Mouse (Mus musculus) neural tube, embryonic 13.5 days (tissue): ENCODE results near the gene Nemp1. TPM values are rescaled to one million over a fixed set of nuclear protein-coding genes. Genes with fewer than 3 reads are reported as not detected.

Source experiments
- ATAC-seq: fragments of 200-750 bp; cut with Nextera tagmentation; 2 replicates; pipeline ENCODE4 v1.8.0; 2017; ENCODE audit warnings: low read depth, mild to moderate bottlenecking, moderate TSS enrichment, moderate library complexity
- H3K27ac ChIP-seq: fragments of 300-500 bp; sonication (generic); replicated peaks from 2 replicates; pipeline ENCODE4 v1.5.1; 2015; ENCODE audit warnings: moderate library complexity, mild to moderate bottlenecking, inconsistent platforms
- H3K27me3 ChIP-seq: fragments of 300-500 bp; sonication (generic); 2 replicates; pipeline ENCODE4 v1.6.1; 2015; ENCODE audit warnings: mild to moderate bottlenecking, inconsistent platforms
- H3K36me3 ChIP-seq: fragments of 300-500 bp; sonication (generic); 2 replicates; pipeline ENCODE4 v1.6.1; 2015; ENCODE audit warnings: mild to moderate bottlenecking, inconsistent platforms
- H3K4me1 ChIP-seq: fragments of 300-500 bp; sonication (generic); replicated peaks from 2 replicates; pipeline ENCODE4 v1.6.1; 2015; ENCODE audit warnings: inconsistent platforms
- H3K4me2 ChIP-seq: fragments of 300-500 bp; sonication (generic); 2 replicates; pipeline ENCODE4 v1.6.1; 2015; ENCODE audit warnings: inconsistent platforms, mild to moderate bottlenecking, moderate library complexity
- H3K4me3 ChIP-seq: fragments of 300-500 bp; sonication (generic); 2 replicates; pipeline ENCODE4 v1.5.1; 2015; ENCODE audit warnings: mild to moderate bottlenecking, inconsistent platforms
- H3K9ac ChIP-seq: fragments of 300-500 bp; sonication (generic); 2 replicates; pipeline ENCODE4 v1.6.1; 2015; ENCODE audit warnings: moderate library complexity, mild to moderate bottlenecking, inconsistent platforms
- H3K9me3 ChIP-seq: fragments of 300-500 bp; sonication (generic); 2 replicates; pipeline ENCODE4 v1.6.1; 2016; ENCODE audit warnings: inconsistent platforms
- WGBS: fragments of 180-500 bp; shearing (Covaris S2); methylation state at CpG from one replicate; pipeline ENCODE4 v1.1.7; 2015; 5-methylcytosine and 5-hydroxymethylcytosine counted together
- polyA plus RNA-seq: library from polyadenylated mRNA; unstranded; fragments of >200 nt; fragmentation: Nextera tagmentation; extraction: Ambion mirVana; gene quantifications from 2 replicates; pipeline ENCODE4 v1.2.1, GENCODE M21; 2015

Nemp1 gene
- polyA plus RNA-seq, 1 experiment from 2014 or later: 3.3 TPM

DNA sequence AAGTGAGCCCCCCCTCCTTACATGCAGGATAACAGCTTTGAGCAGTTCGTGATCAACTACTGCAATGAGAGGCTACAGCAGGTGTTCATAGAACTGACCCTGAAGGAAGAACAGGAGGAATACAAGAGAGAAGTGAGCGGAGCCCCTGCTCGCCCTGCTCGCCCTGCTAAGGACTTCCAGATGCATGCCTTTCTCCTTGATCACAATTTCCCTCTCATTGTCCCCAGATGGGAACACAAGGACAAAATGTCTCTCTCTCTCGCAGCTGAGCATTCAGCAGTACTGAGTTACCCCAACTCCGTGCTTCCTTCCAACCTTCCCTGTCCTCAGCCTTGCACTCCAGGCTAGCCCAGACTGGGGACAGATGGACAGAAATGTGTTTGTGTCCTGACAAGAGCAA, 46.0 kb downstream of the Nemp1 start:
- no peaks in the 10 kb centered on the region for H3K4me1 ChIP-seq
- no peak for ATAC-seq
- no peaks in the 10 kb centered on the region for H3K36me3 ChIP-seq
- 79% methylated on average over 6 of the region's 6 CpGs for WGBS
- H3K9me3 ChIP-seq: no peaks in the 10 kb centered on the region
- H3K4me2 ChIP-seq: no peak overlapping the region
- H3K27ac ChIP-seq: no peak overlapping the region
- H3K4me3 ChIP-seq: no peak overlapping the region
- no peaks in the 10 kb centered on the region for H3K27me3 ChIP-seq
- H3K9ac ChIP-seq: no peak overlapping the region

DNA sequence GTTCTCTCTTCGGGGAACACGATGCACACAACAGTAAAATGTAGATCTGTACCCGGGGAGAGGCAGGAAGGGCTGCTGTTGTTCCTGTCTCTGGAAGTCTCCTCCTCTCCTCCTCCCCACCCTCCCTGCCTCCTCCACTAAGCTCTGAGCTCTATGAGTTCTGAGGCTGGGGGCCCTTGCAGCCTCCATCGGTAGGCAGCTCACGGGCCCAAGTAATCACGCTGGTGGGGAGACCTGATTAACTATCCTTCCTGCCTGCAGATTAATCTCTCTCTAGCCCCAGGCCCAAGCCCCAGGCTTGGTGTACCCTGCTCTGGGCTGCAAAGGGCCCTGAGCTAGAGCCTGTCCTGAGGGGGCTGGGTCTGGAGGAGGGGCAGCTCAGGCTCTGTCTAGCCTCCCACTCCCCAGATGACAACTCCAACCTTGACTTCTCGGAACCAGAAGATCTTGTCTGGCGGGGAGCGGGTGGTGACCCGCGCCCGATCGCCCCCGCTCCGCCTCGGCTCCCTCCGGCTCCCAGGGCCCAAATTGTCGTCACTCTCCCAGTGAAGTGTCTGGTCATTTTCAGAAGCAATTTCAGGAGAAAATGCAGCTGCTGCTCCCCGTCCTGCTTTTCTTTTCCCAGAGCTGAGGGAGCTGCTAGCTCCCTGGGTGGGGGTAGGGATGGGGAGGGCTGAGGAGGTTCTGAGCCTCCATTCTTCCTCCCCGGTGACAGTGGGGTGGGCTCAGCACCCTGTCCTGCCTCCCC, 55.1 kb downstream of the Nemp1 start:
- Histone ChIP-seq H3K9ac (peak overlapping the region; percentile 38), H3K36me3 (no peaks in the 10 kb centered on the region), H3K27me3 (peaks cover 20% of the 10 kb centered on the region), H3K9me3 (no peaks in the 10 kb centered on the region), H3K4me1 (peaks cover 19% of the 10 kb centered on the region), H3K4me3 (peak overlapping the region; percentile 0; the same call in 1 of the 2 replicates), H3K4me2 (peak overlapping the region; percentile 38), H3K27ac (no peak overlapping the region)
- ATAC-seq: peak; percentile 54
- WGBS: 6% methylated on average over 20 of the region's 20 CpGs

DNA sequence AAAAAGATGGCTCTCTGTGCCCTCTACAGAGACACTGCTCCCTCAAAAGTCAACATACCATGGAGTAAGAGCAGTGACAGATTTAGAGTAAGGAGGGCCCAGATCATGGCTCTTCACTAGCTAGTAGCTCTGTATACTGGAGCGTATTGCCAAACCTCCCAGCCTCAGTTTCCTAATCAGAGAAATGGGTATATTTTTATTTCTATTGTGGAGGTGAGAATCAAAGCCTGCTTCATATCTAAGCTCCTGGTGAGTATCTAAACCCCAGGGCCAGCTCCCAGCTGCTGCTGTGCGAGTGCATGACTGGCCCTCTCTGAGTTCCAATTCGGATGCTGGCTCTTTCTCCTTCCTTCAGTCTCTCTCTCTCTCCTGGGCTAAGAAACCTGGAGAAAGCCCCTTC, 57.5 kb downstream of the Nemp1 start, which contains the start of gene Tac2:
Tac2 (plus strand) TSS at position 301 of the 400 bp plus-strand sequence.
- H3K9ac ChIP-seq: no peak within 1 kb of the TSS
- no peaks in the 10 kb centered on the region for H3K9me3 ChIP-seq
- ATAC-seq: no peak
- peaks cover 19% of the 10 kb centered on the region for H3K27me3 ChIP-seq
- H3K4me1 ChIP-seq: peaks cover 22% of the 10 kb centered on the region
- no peaks in the 10 kb centered on the region for H3K36me3 ChIP-seq
- WGBS: 87% methylated on average over 3 of the region's 3 CpGs
- H3K4me2 ChIP-seq: no peak within 1 kb of the TSS
- no peak within 1 kb of the TSS for H3K27ac ChIP-seq
- H3K4me3 ChIP-seq: no peak within 1 kb of the TSS

DNA sequence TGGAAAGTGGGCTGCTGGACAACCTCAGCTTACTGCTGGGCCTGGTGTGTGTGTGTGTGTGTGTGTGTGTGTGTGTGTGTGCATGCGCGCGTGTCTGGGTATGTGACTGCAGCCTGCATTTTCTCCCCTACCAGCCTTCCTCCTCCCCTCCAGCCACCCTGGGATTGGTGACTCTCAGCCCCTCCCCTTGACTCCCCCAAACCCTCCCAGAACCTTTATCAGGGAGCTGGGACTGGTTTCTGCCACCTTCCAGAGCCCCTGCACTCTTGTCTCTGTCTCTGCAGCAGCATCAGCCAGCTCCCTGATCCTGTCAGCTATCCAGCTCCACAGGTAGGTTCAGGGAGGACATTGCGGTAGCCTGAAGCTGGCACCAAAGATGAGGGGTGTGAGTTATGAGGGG, 58.4 kb downstream of the Nemp1 start:
- H3K4me3 ChIP-seq: no peak overlapping the region
- H3K4me1 ChIP-seq: peaks cover 24% of the 10 kb centered on the region
- no peak overlapping the region for H3K9ac ChIP-seq
- no peak for ATAC-seq
- WGBS: 86% methylated on average over 4 of the region's 4 CpGs
- H3K9me3 ChIP-seq: no peaks in the 10 kb centered on the region
- no peaks in the 10 kb centered on the region for H3K36me3 ChIP-seq
- no peak overlapping the region for H3K27ac ChIP-seq
- no peak overlapping the region for H3K4me2 ChIP-seq
- H3K27me3 ChIP-seq: peaks cover 15% of the 10 kb centered on the region; the same call in 1 of the 2 replicates

DNA sequence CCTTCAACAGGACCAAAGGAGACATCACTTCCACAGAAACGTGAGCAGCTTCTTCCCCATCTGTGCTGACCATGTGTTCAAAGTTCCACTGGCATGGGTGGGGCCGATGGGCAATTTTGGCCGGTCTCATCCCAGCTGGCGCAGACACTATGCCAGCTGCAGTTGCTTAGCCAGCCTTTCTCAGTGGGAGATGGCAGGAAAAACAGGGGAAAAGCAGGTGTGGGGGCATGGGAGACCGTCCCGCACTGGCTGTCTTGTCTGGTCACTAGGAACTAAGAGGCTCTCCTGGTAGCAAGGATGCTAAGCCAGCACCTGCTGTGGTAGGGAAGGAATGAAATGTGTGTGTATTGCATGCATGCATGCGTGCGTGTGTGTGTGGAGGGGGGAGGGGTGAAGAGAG, 61.7 kb downstream of the Nemp1 start:
- no peak for ATAC-seq
- no peaks in the 10 kb centered on the region for H3K36me3 ChIP-seq
- H3K27me3 ChIP-seq: no peaks in the 10 kb centered on the region; the same call in 1 of the 2 replicates

DNA sequence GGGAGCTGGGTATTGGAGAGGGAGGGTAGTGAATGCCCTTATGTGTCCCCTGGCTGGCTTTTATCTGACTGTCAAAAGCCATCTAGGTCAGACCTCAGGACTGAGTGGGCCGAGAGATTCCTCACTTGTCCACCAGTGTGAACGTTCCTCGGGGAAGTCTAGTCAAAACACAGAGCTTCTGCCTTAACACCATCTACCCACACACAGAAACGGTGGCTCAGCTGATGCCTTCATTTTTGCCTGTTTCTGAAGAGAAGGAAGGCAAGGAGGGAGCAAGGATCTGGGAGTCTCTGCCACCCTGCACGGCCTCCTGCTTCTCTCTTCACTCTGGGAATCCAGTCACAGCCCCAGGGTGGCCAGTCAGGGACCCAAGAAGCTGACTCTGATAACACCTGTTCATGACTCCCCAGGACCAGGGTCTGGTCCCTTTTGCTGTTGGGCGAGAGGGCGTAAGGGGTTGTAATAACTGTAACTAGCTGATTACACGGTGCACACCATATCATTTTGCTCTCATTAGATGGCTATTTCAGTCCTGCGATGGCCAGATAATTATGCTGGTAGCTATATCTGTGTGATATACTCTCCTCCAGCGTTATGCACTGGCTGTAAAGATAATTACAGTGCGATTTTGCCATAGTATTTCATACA, 63.7 kb downstream of the Nemp1 start:
- Histone ChIP-seq H3K4me2 (no peak overlapping the region), H3K9ac (no peak overlapping the region; the same call in 1 of the 2 replicates)

More for the DNA sequence above, 61.7 kb downstream of the Nemp1 start:
- WGBS: 74% methylated on average over 8 of the region's 8 CpGs
- Histone ChIP-seq H3K4me3 (no peak overlapping the region), H3K9ac (no peak overlapping the region), H3K4me1 (peaks cover 20% of the 10 kb centered on the region), H3K4me2 (no peak overlapping the region), H3K27ac (no peak overlapping the region), H3K9me3 (no peaks in the 10 kb centered on the region)

DNA sequence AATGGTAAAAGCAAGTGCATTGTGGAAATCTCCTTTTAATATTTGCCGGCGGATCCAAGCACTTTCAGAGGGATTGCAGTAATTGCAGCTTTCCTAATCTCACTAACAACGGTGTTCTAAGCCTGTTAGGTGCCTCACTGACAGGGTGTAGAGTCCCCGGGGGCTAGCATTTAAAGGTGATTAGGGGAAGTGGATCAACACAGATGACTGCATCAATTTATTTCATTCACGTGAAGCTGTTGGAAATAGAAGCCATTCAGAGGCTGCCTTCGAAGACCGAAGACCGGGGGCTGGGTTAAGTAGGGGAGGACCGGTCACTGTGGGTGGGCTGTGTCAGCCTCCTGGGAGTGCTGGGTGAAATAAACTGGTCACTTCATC, 64.2 kb downstream of the Nemp1 start:
- no peaks in the 10 kb centered on the region for H3K9me3 ChIP-seq
- WGBS: 24% methylated on average over 9 of the region's 9 CpGs
- H3K4me1 ChIP-seq: peaks cover 20% of the 10 kb centered on the region
- no peak overlapping the region for H3K4me3 ChIP-seq
- ATAC-seq: no peak
- no peak overlapping the region; the same call in 1 of the 2 replicates for H3K27ac ChIP-seq
- no peak overlapping the region; the same call in 1 of the 2 replicates for H3K9ac ChIP-seq
- H3K4me2 ChIP-seq: no peak overlapping the region
- no peaks in the 10 kb centered on the region for H3K27me3 ChIP-seq
- H3K36me3 ChIP-seq: no peaks in the 10 kb centered on the region

More for the DNA sequence above, 63.7 kb downstream of the Nemp1 start:
- Histone ChIP-seq H3K27me3 (no peaks in the 10 kb centered on the region), H3K36me3 (no peaks in the 10 kb centered on the region), H3K4me3 (no peak overlapping the region), H3K9me3 (no peaks in the 10 kb centered on the region), H3K4me1 (peaks cover 20% of the 10 kb centered on the region), H3K27ac (peak overlapping the region; percentile 2; the same call in 1 of the 2 replicates)
- WGBS: 46% methylated on average over 11 of the region's 11 CpGs
- no peak for ATAC-seq

DNA sequence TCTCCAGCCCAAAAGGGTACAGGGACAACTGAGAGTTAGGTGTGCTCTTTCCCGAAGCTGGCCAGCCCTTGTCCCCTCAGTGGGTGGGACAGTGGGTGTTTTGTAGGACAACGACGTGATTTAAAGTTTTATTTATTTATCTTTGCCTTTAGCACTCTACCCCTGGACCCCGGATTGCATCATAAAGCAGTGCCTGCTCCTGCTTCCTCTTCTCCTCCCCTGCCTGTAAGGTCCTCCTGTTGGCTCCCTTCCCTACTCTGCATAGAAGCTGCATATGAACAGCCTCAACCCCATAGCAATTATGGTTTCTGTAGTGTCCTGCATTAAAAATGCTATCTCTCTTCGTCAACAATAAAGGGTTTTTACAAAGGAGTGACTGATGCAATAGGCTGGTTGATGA, 64.7 kb downstream of the Nemp1 start:
- no peak overlapping the region for H3K27ac ChIP-seq

DNA sequence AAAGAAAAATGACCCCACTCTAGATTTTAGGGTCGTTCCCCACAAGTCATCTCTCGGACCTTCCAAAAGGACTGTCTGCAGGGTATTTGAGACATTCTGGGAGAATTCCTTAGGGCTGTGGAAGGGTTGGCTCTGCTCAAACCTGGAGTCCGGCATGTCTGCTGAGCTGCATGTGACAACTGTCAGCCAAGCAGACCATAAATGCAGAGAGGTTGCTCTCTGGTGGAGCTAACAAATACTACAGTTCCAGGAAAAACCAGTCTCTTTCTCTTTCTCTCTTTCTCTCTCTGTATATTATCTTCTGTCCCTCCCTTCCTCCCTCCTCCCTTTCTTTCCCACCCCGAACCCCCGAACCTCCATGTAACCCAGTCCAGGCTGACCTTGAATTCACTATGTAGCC, 67.7 kb downstream of the Nemp1 start:
- H3K9ac ChIP-seq: no peak overlapping the region
- no peak overlapping the region for H3K4me3 ChIP-seq
- peaks cover 23% of the 10 kb centered on the region for H3K4me1 ChIP-seq
- WGBS: 55% methylated on average over 5 of the region's 5 CpGs
- ATAC-seq: no peak
- H3K36me3 ChIP-seq: no peaks in the 10 kb centered on the region
- no peaks in the 10 kb centered on the region; the same call in 1 of the 2 replicates for H3K27me3 ChIP-seq
- no peak overlapping the region for H3K4me2 ChIP-seq
- H3K9me3 ChIP-seq: no peaks in the 10 kb centered on the region
- no peak overlapping the region for H3K27ac ChIP-seq

More for the DNA sequence above, 64.7 kb downstream of the Nemp1 start:
- H3K27me3 ChIP-seq: no peaks in the 10 kb centered on the region
- no peak overlapping the region; the same call in 1 of the 2 replicates for H3K9ac ChIP-seq
- H3K9me3 ChIP-seq: no peaks in the 10 kb centered on the region
- no peak overlapping the region for H3K4me3 ChIP-seq
- 19% methylated on average over 5 of the region's 5 CpGs for WGBS
- H3K36me3 ChIP-seq: no peaks in the 10 kb centered on the region
- peaks cover 20% of the 10 kb centered on the region for H3K4me1 ChIP-seq
- no peak for ATAC-seq
- H3K4me2 ChIP-seq: no peak overlapping the region

DNA sequence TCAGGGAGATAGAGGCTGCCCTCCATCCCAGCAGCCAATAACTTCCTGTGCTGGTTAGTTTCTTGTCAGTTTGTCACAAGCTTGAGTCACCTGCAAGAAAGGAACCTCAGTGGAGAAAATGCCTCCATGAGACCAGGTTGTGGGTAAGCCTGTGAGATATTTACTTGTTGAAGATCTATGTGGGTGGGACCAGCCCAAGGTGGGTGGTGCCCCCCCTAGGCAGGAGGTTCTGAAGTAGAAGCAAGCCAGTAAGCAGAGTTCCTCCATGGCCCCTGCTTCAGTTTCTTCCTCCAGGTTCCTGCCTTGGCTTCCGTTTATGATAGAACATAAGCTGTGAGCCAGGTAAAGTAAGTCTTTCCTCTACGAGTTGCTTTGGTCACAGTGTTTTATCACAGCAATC, 69.6 kb downstream of the Nemp1 start:
- ATAC-seq: no peak
- no peak overlapping the region for H3K27ac ChIP-seq
- WGBS: 83% methylated on average over 2 of the region's 2 CpGs
- H3K4me1 ChIP-seq: peaks cover 23% of the 10 kb centered on the region
- H3K9ac ChIP-seq: no peak overlapping the region
- H3K4me3 ChIP-seq: no peak overlapping the region
- peaks cover 1% of the 10 kb centered on the region; the same call in 1 of the 2 replicates for H3K36me3 ChIP-seq
- H3K9me3 ChIP-seq: no peaks in the 10 kb centered on the region
- H3K27me3 ChIP-seq: no peaks in the 10 kb centered on the region; the same call in 1 of the 2 replicates
- no peak overlapping the region for H3K4me2 ChIP-seq

DNA sequence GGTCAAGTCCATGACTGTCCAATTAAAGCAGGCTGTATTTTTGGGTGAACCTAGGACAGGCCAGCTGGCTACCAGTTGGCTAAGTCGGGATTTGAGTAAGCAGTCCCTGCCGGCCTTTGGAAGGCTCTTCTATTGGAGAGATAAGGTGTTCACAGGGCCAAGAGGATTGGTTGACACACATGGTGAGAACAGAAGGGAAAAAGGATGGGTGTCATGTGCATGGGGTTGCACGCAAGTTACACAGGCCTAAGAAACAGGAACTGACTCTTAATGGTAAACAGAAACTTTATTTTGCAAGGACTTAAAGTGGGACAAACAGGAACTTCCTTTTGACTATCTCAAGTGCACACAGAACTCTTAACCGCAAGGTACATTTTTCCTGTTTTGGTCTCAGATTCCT, 70.2 kb downstream of the Nemp1 start:
- Histone ChIP-seq H3K27ac (no peak overlapping the region), H3K4me3 (no peak overlapping the region), H3K4me2 (no peak overlapping the region), H3K27me3 (no peaks in the 10 kb centered on the region; the same call in 1 of the 2 replicates), H3K36me3 (peaks cover 8% of the 10 kb centered on the region), H3K4me1 (peaks cover 21% of the 10 kb centered on the region), H3K9ac (no peak overlapping the region), H3K9me3 (no peaks in the 10 kb centered on the region)
- ATAC-seq: no peak
- 73% methylated on average over 4 of the region's 4 CpGs for WGBS

DNA sequence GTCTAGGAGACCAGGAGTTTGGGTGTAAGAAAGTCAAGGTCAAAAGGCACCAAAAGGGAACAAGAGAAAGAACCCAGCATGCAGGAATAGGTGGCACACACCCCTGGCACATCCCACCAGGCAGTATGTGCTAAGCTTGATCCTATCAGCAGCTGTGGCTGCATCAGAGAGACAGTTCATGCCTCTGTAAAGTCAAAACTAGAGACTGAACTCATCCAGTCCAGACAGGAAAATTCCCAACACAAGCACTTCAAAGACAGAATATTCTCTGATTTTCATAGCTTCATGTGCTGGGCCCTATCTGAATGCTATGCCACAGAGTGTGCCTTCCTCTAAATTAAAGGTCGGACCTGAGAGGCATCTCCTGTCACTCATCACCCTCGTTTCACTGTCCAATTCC, 70.9 kb downstream of the Nemp1 start:
- H3K4me1 ChIP-seq: peaks cover 21% of the 10 kb centered on the region
- H3K4me2 ChIP-seq: no peak overlapping the region
- 30% methylated on average over 2 of the region's 2 CpGs for WGBS
- peaks cover 14% of the 10 kb centered on the region for H3K36me3 ChIP-seq
- no peak for ATAC-seq
- no peak overlapping the region for H3K27ac ChIP-seq
- H3K4me3 ChIP-seq: no peak overlapping the region
- H3K9ac ChIP-seq: no peak overlapping the region
- no peaks in the 10 kb centered on the region for H3K9me3 ChIP-seq
- no peaks in the 10 kb centered on the region; the same call in 1 of the 2 replicates for H3K27me3 ChIP-seq
